Mouse (Mus musculus): ENCODE data around the gene Gm21904. TPM values are rescaled to one million over a fixed set of nuclear protein-coding genes. Genes with fewer than 3 reads are reported as not detected.
"Not testable (repeated sequence)": the region's sequence is repeated elsewhere in the genome, so short reads cannot be mapped to it uniquely, and the experiment has no call there.

Gm21904 gene
- polyA plus RNA-seq (2015; fragmentation: Nextera tagmentation; extraction: Ambion mirVana): not detected in 2 replicates

DNA sequence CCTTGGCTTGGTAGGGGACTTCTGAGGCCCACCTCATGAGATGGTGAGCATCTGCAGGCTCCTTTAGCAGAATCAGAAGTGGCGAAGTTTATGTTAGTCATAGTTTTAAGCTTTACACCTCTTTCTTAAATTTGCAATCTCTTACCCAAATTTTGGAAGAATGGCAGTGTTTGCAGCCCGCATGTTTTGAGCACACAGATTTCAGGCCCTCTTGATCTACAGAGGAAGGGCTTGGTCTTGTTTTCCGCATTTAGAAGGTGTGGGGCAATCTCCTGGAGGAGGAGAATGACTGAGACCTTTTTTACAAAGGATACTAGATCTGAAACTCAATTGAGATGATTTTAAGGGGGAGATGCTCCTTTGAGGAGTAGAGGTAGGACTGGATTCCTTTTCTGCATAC lies at the start of gene Gm21904:
Gm21904 (minus strand) TSS at position 101 of the 400 bp plus-strand sequence.
- not testable (repeated sequence) for H3K9ac ChIP-seq (ENCODE audit: low read length); H3K4me3 ChIP-seq (ENCODE audit: low read depth, low read length); ATAC-seq (ENCODE audit: low FRiP score, low TSS enrichment); H3K36me3 ChIP-seq (ENCODE audit: control insufficient read depth, insufficient read depth, low read length); H3K27ac ChIP-seq (replicated peaks); DNase-seq (ENCODE audit: low spot score); H3K4me1 ChIP-seq (replicated peaks; ENCODE audit: control insufficient read depth, insufficient read depth); H3K4me2 ChIP-seq (replicated peaks; ENCODE audit: low read depth); H3K9me3 ChIP-seq (ENCODE audit: control insufficient read depth, low read length); H3K27me3 ChIP-seq (ENCODE audit: control insufficient read depth, insufficient read depth, low read length)
- no CpG with 5 or more reads among the region's 3 CpGs for WGBS

GRCm38 (mm10) chrY:17874441-17874840 lies 28.4 kb upstream of the Gm21904 start, which contains the start of the genes Gm20772 and Gm20831:
TSS of gene Gm20772 (plus strand) at chrY:17874741.
TSS of gene Gm20831 (plus strand) at chrY:17874741.
- H3K4me2 ChIP-seq (replicated peaks; ENCODE audit: low read depth); H3K27ac ChIP-seq (replicated peaks); H3K27me3 ChIP-seq (ENCODE audit: control insufficient read depth, insufficient read depth, low read length); H3K9me3 ChIP-seq (ENCODE audit: control insufficient read depth, low read length); H3K36me3 ChIP-seq (ENCODE audit: control insufficient read depth, insufficient read depth, low read length); H3K9ac ChIP-seq (ENCODE audit: low read length); DNase-seq (ENCODE audit: low spot score); ATAC-seq (ENCODE audit: low FRiP score, low TSS enrichment); H3K4me1 ChIP-seq (replicated peaks; ENCODE audit: control insufficient read depth, insufficient read depth); H3K4me3 ChIP-seq (ENCODE audit: low read depth, low read length): not testable (repeated sequence)

Other genes starting within 250 kb of the Gm21904 start
- not detected in 2 replicates for gene Gm20772, start 28.5 kb upstream of the Gm21904 start, polyA plus RNA-seq (2015; fragmentation: Nextera tagmentation; extraction: Ambion mirVana)
- not detected in 2 replicates for gene Gm20831, start 28.5 kb upstream of the Gm21904 start, polyA plus RNA-seq (2015; fragmentation: Nextera tagmentation; extraction: Ambion mirVana)
- not detected in 2 replicates for gene Srsy, start 91.1 kb upstream of the Gm21904 start, polyA plus RNA-seq (2015; fragmentation: Nextera tagmentation; extraction: Ambion mirVana)
- not detected in 2 replicates for gene Gm21764, start 215.5 kb upstream of the Gm21904 start, polyA plus RNA-seq (2015; fragmentation: Nextera tagmentation; extraction: Ambion mirVana)
- gene Ssty1, start 242.8 kb upstream of the Gm21904 start, polyA plus RNA-seq (2015; fragmentation: Nextera tagmentation; extraction: Ambion mirVana): not detected in 2 replicates